Mouse (Mus musculus) embryonic fibroblast, embryonic 13.5 days (primary cell): ENCODE measurements around the gene Opn3. TPM values are rescaled to one million over a fixed set of nuclear protein-coding genes. Genes with fewer than 3 reads are reported as not detected.

Experiments
- H3K27ac ChIP-seq: 2 replicates; pipeline ENCODE4 v1.5.1; 2012; ENCODE audit warnings: low read length, control low read depth, inconsistent platforms; ENCODE audit not compliant: insufficient read depth
- H3K4me1 ChIP-seq: 2 replicates; pipeline ENCODE4 v1.6.1; 2011; ENCODE audit warnings: low read length; ENCODE audit not compliant: control insufficient read depth, insufficient read depth
- H3K4me3 ChIP-seq: 2 replicates; pipeline ENCODE4 v1.5.1; 2011; ENCODE audit warnings: mild to moderate bottlenecking, control low read depth, low read length; ENCODE audit not compliant: insufficient read depth
- CTCF ChIP-seq: IDR thresholded peaks from 2 replicates; pipeline ENCODE4 v1.5.1; 2011; ENCODE audit warnings: mild to moderate bottlenecking, control low read depth, low read length, moderate library complexity, borderline replicate concordance; ENCODE audit not compliant: insufficient read depth
- POLR2A ChIP-seq: IDR thresholded peaks from 2 replicates; pipeline ENCODE4 v1.6.1; 2011; ENCODE audit warnings: low read depth, mild to moderate bottlenecking, control low read depth, low read length, moderate library complexity
- polyA plus RNA-seq: library from polyadenylated mRNA; stranded (reverse); fragments of >200 nt; gene quantifications from 2 replicates; pipeline ENCODE4 v1.2.4, GENCODE M21; 2011; ENCODE audit warnings: low read depth; ENCODE audit not compliant: missing spikeins, insufficient read length

Opn3 gene
- polyA plus RNA-seq, 1 experiment, result 2.1 TPM

GRCm38 (mm10) chr1:175631721-175632221 is 60.8 kb downstream of the Opn3 start:
- H3K4me3 ChIP-seq, result no peak overlapping the region
- no peak overlapping the region for H3K27ac ChIP-seq
- no peaks in the 10 kb centered on the region for H3K4me1 ChIP-seq
- TF ChIP-seq CTCF, result no peak
- no peak for TF ChIP-seq POLR2A

- H3K4me3 ChIP-seq, result no peak overlapping the region
- H3K4me1 ChIP-seq, result no peaks in the 10 kb centered on the region
- no peak overlapping the region for H3K27ac ChIP-seq
- TF ChIP-seq POLR2A (no peak), CTCF (no peak)
These were observed 61.5 kb downstream of the Opn3 start for GRCm38 (mm10) chr1:175631080-175631479.

GRCm38 (mm10) chr1:175630345-175630744 is 62.2 kb downstream of the Opn3 start:
- TF ChIP-seq POLR2A, result no peak
- no peak for TF ChIP-seq CTCF
- no peaks in the 10 kb centered on the region for H3K4me1 ChIP-seq
- no peak overlapping the region for H3K4me3 ChIP-seq
- no peak overlapping the region for H3K27ac ChIP-seq

GRCm38 (mm10) chr1:175629248-175629647 is 63.3 kb downstream of the Opn3 start:
- TF ChIP-seq CTCF (no peak), POLR2A (no peak)

GRCm38 (mm10) chr1:175625990-175626692 is 66.4 kb downstream of the Opn3 start:
- peak overlapping the region; percentile 38 for H3K27ac ChIP-seq
- peaks cover 2% of the 10 kb centered on the region; the same call in 1 of the 2 replicates for H3K4me1 ChIP-seq
- H3K4me3 ChIP-seq, result peak overlapping the region; percentile 26; the same call in 1 of the 2 replicates
- no peak for TF ChIP-seq CTCF
- TF ChIP-seq POLR2A, result no peak

More at GRCm38 (mm10) chr1:175629248-175629647, 63.3 kb downstream of the Opn3 start:
- Histone ChIP-seq H3K4me1 (peaks cover under 1% of the 10 kb centered on the region; the same call in 1 of the 2 replicates), H3K27ac (no peak overlapping the region), H3K4me3 (no peak overlapping the region)

GRCm38 (mm10) chr1:175625257-175625879 is 67.2 kb downstream of the Opn3 start, which contains the start of gene Fh1:
Fh1 (minus strand) TSS chr1:175625635.
- H3K4me1 ChIP-seq, result peaks cover 2% of the 10 kb centered on the region; the same call in 1 of the 2 replicates
- H3K4me3 ChIP-seq, result peak within 1 kb of the TSS; percentile 81
- H3K27ac ChIP-seq, result peak within 1 kb of the TSS; percentile 38
- TF ChIP-seq POLR2A (peak; percentile 97), CTCF (no peak)

GRCm38 (mm10) chr1:175623656-175624055 is 68.9 kb downstream of the Opn3 start:
- Histone ChIP-seq H3K4me3 (no peak overlapping the region), H3K4me1 (peaks cover 2% of the 10 kb centered on the region; the same call in 1 of the 2 replicates), H3K27ac (no peak overlapping the region)
- TF ChIP-seq POLR2A (no peak), CTCF (no peak)

- Histone ChIP-seq H3K27ac (no peak within 1 kb of the TSS), H3K4me1 (peaks cover 2% of the 10 kb centered on the region; the same call in 1 of the 2 replicates), H3K4me3 (no peak within 1 kb of the TSS)
- TF ChIP-seq CTCF (no peak), POLR2A (no peak)
These were observed 72.7 kb downstream of the Opn3 start, which contains the start of gene Kmo for GRCm38 (mm10) chr1:175619814-175620431. Kmo (plus strand) TSS chr1:175620381.

GRCm38 (mm10) chr1:175614992-175615391 is 77.6 kb downstream of the Opn3 start:
- H3K4me1 ChIP-seq, result no peaks in the 10 kb centered on the region
- no peak overlapping the region for H3K4me3 ChIP-seq
- H3K27ac ChIP-seq, result no peak overlapping the region
- TF ChIP-seq CTCF (no peak), POLR2A (no peak)

Other genes with a start within 250 kb of the Opn3 start
- gene Rgs7, start 200.3 kb downstream of the Opn3 start, polyA plus RNA-seq, result 0.42 and 0.60 TPM in 2 replicates
- not detected in 2 replicates for gene Kmo, start 72.4 kb downstream of the Opn3 start, polyA plus RNA-seq
- gene Fh1, start 67.1 kb downstream of the Opn3 start, polyA plus RNA-seq, result 79.4 and 83.5 TPM in 2 replicates
- 7.0 and 7.5 TPM in 2 replicates for gene Chml, start 125 bp upstream of the Opn3 start, polyA plus RNA-seq
- not detected in 2 replicates for gene Wdr64, start 5.8 kb upstream of the Opn3 start, polyA plus RNA-seq
- gene Exo1, start 187.8 kb upstream of the Opn3 start, polyA plus RNA-seq, result 19.5 and 27.6 TPM in 2 replicates
- not detected in 2 replicates for gene Gm38100, start 227.6 kb upstream of the Opn3 start, polyA plus RNA-seq